Mouse (Mus musculus): ENCODE results near the gene Fcrl6. TPM values are rescaled to one million over a fixed set of nuclear protein-coding genes. Genes with fewer than 3 reads are reported as not detected.

The Fcrl6 gene
- polyA plus RNA-seq, 1 experiment from 2014 or later, result not detected

GRCm38 (mm10) chr1:172593956-172594355, 8.4 kb downstream of the Fcrl6 start:
- Histone ChIP-seq H3K9me3 (no peaks in the 10 kb centered on the region), H3K36me3 (no peaks in the 10 kb centered on the region), H3K4me1 (replicated peaks) (no peaks in the 10 kb centered on the region), H3K27me3 (no peaks in the 10 kb centered on the region), H3K4me2 (no peak overlapping the region), H3K9ac (no peak overlapping the region), H3K27ac (no peak overlapping the region), H3K4me3 (no peak overlapping the region)
- WGBS, result 93% methylated on average over 2 of the region's 2 CpGs
- no peak for ATAC-seq (ENCODE audit: low FRiP score)

GRCm38 (mm10) chr1:172593321-172593720, 9.0 kb downstream of the Fcrl6 start:
- WGBS, result 77% methylated on average over 3 of the region's 3 CpGs
- H3K27me3 ChIP-seq, result no peaks in the 10 kb centered on the region
- no peak overlapping the region for H3K4me2 ChIP-seq
- no peak for ATAC-seq (ENCODE audit: low FRiP score)
- no peak overlapping the region for H3K27ac ChIP-seq
- no peaks in the 10 kb centered on the region for H3K4me1 ChIP-seq (replicated peaks)
- H3K4me3 ChIP-seq, result no peak overlapping the region
- H3K36me3 ChIP-seq, result no peaks in the 10 kb centered on the region
- H3K9me3 ChIP-seq, result no peaks in the 10 kb centered on the region
- no peak overlapping the region for H3K9ac ChIP-seq

GRCm38 (mm10) chr1:172590385-172590784, 12.0 kb downstream of the Fcrl6 start, which contains the start of gene Slamf8:
Gene Slamf8 (minus strand): TSS chr1:172590568.
- H3K4me2 ChIP-seq, result no peak within 1 kb of the TSS
- H3K4me3 ChIP-seq, result no peak within 1 kb of the TSS
- H3K36me3 ChIP-seq, result no peaks in the 10 kb centered on the region
- no peaks in the 10 kb centered on the region for H3K27me3 ChIP-seq
- H3K9me3 ChIP-seq, result no peaks in the 10 kb centered on the region
- WGBS, result 86% methylated on average over 7 of the region's 7 CpGs
- H3K27ac ChIP-seq, result no peak within 1 kb of the TSS
- ATAC-seq (ENCODE audit: low FRiP score), result no peak
- H3K9ac ChIP-seq, result no peak within 1 kb of the TSS
- H3K4me1 ChIP-seq (replicated peaks), result peaks cover 12% of the 10 kb centered on the region

GRCm38 (mm10) chr1:172585612-172586567, 16.5 kb downstream of the Fcrl6 start:
- Histone ChIP-seq H3K4me1 (replicated peaks) (peaks cover 20% of the 10 kb centered on the region), H3K9me3 (no peaks in the 10 kb centered on the region), H3K4me2 (peak overlapping the region; percentile 25), H3K36me3 (no peaks in the 10 kb centered on the region), H3K27ac (peak overlapping the region; percentile 78), H3K27me3 (peaks cover 6% of the 10 kb centered on the region; the same call in 1 of the 2 replicates), H3K9ac (no peak overlapping the region; the same call in 1 of the 2 replicates), H3K4me3 (no peak overlapping the region)
- 23% methylated on average over 26 of the region's 26 CpGs for WGBS
- peak; percentile 72 for ATAC-seq (ENCODE audit: low FRiP score)

- no peak overlapping the region for H3K4me2 ChIP-seq
- WGBS, result 61% methylated on average over 4 of the region's 4 CpGs
Observed at GRCm38 (mm10) chr1:172585026-172585425, 17.3 kb downstream of the Fcrl6 start.

GRCm38 (mm10) chr1:172584271-172584670, 18.1 kb downstream of the Fcrl6 start:
- 83% methylated on average over 6 of the region's 6 CpGs for WGBS
- Histone ChIP-seq H3K9me3 (no peaks in the 10 kb centered on the region), H3K4me3 (no peak overlapping the region), H3K36me3 (no peaks in the 10 kb centered on the region), H3K9ac (no peak overlapping the region), H3K4me2 (no peak overlapping the region), H3K27me3 (peaks cover 6% of the 10 kb centered on the region; the same call in 1 of the 2 replicates), H3K27ac (no peak overlapping the region), H3K4me1 (replicated peaks) (peaks cover 20% of the 10 kb centered on the region)
- no peak for ATAC-seq (ENCODE audit: low FRiP score)

More at GRCm38 (mm10) chr1:172585026-172585425, 17.3 kb downstream of the Fcrl6 start:
- Histone ChIP-seq H3K4me3 (no peak overlapping the region), H3K9ac (no peak overlapping the region), H3K36me3 (no peaks in the 10 kb centered on the region), H3K4me1 (replicated peaks) (peaks cover 20% of the 10 kb centered on the region), H3K9me3 (no peaks in the 10 kb centered on the region), H3K27ac (peak overlapping the region; percentile 78; the same call in 1 of the 2 replicates), H3K27me3 (peaks cover 6% of the 10 kb centered on the region; the same call in 1 of the 2 replicates)
- peak; percentile 62 for ATAC-seq (ENCODE audit: low FRiP score)

GRCm38 (mm10) chr1:172582436-172582835, 19.9 kb downstream of the Fcrl6 start:
- Histone ChIP-seq H3K4me1 (replicated peaks) (peaks cover 20% of the 10 kb centered on the region), H3K9ac (no peak overlapping the region), H3K9me3 (no peaks in the 10 kb centered on the region), H3K27me3 (peaks cover 6% of the 10 kb centered on the region; the same call in 1 of the 2 replicates), H3K4me3 (no peak overlapping the region), H3K36me3 (no peaks in the 10 kb centered on the region), H3K27ac (no peak overlapping the region), H3K4me2 (no peak overlapping the region)
- WGBS, result 92% methylated on average over 8 of the region's 8 CpGs
- no peak for ATAC-seq (ENCODE audit: low FRiP score)

- no peak overlapping the region for H3K9ac ChIP-seq
- H3K9me3 ChIP-seq, result no peaks in the 10 kb centered on the region
- H3K4me1 ChIP-seq (replicated peaks), result peaks cover 5% of the 10 kb centered on the region
- no peaks in the 10 kb centered on the region for H3K36me3 ChIP-seq
- H3K27me3 ChIP-seq, result peaks cover 9% of the 10 kb centered on the region; the same call in 1 of the 2 replicates
- no peak overlapping the region for H3K4me2 ChIP-seq
- WGBS, result 82% methylated on average over 6 of the region's 6 CpGs
- ATAC-seq (ENCODE audit: low FRiP score), result no peak
- no peak overlapping the region for H3K27ac ChIP-seq
- H3K4me3 ChIP-seq, result no peak overlapping the region
Observed at GRCm38 (mm10) chr1:172580116-172580515, 22.2 kb downstream of the Fcrl6 start.

- Histone ChIP-seq H3K36me3 (no peaks in the 10 kb centered on the region), H3K4me1 (replicated peaks) (peaks cover 6% of the 10 kb centered on the region; the same call in 1 of the 2 replicates), H3K27me3 (peaks cover 20% of the 10 kb centered on the region), H3K9ac (no peak overlapping the region), H3K4me3 (no peak overlapping the region), H3K4me2 (no peak overlapping the region), H3K27ac (no peak overlapping the region), H3K9me3 (no peaks in the 10 kb centered on the region)
- 64% methylated on average over 4 of the region's 4 CpGs for WGBS
- ATAC-seq (ENCODE audit: low FRiP score), result no peak
Observed at GRCm38 (mm10) chr1:172567758-172568157, 34.6 kb downstream of the Fcrl6 start.

- peaks cover 14% of the 10 kb centered on the region for H3K4me1 ChIP-seq (replicated peaks)
- peaks cover 23% of the 10 kb centered on the region for H3K27me3 ChIP-seq
- H3K36me3 ChIP-seq, result no peaks in the 10 kb centered on the region
- no peak overlapping the region for H3K4me2 ChIP-seq
- H3K27ac ChIP-seq, result no peak overlapping the region
- ATAC-seq (ENCODE audit: low FRiP score), result no peak
- no peak overlapping the region for H3K9ac ChIP-seq
- H3K4me3 ChIP-seq, result no peak overlapping the region
- no peaks in the 10 kb centered on the region for H3K9me3 ChIP-seq
- WGBS, result 82% methylated on average over 3 of the region's 3 CpGs
Observed at GRCm38 (mm10) chr1:172566131-172566530, 36.2 kb downstream of the Fcrl6 start.

GRCm38 (mm10) chr1:172563465-172563828, 38.9 kb downstream of the Fcrl6 start:
- 0 out of 2 replicates have a peak, but pooled peaks have one; percentile 0 for ATAC-seq (ENCODE audit: low FRiP score)
- Histone ChIP-seq H3K9ac (peak overlapping the region; percentile 81), H3K9me3 (no peaks in the 10 kb centered on the region), H3K4me2 (peak overlapping the region; percentile 90), H3K27ac (peak overlapping the region; percentile 77), H3K36me3 (no peaks in the 10 kb centered on the region), H3K27me3 (peaks cover 43% of the 10 kb centered on the region), H3K4me3 (peak overlapping the region; percentile 74), H3K4me1 (replicated peaks) (peaks cover 14% of the 10 kb centered on the region)
- WGBS, result 1% methylated on average over 10 of the region's 10 CpGs

GRCm38 (mm10) chr1:172562641-172563464, 39.5 kb downstream of the Fcrl6 start:
- Histone ChIP-seq H3K27me3 (peaks cover 45% of the 10 kb centered on the region), H3K9me3 (no peaks in the 10 kb centered on the region), H3K4me2 (peak overlapping the region; percentile 90), H3K4me1 (replicated peaks) (peaks cover 14% of the 10 kb centered on the region), H3K9ac (peak overlapping the region; percentile 81), H3K27ac (peak overlapping the region; percentile 77), H3K4me3 (peak overlapping the region; percentile 74), H3K36me3 (no peaks in the 10 kb centered on the region)
- ATAC-seq (ENCODE audit: low FRiP score), result peak; percentile 91
- WGBS, result under 1% methylated on average over 65 of the region's 66 CpGs

Data from hindbrain, embryonic 13.5 days (tissue).